Mouse (Mus musculus): ENCODE measurements around the gene Amer3.

DNA sequence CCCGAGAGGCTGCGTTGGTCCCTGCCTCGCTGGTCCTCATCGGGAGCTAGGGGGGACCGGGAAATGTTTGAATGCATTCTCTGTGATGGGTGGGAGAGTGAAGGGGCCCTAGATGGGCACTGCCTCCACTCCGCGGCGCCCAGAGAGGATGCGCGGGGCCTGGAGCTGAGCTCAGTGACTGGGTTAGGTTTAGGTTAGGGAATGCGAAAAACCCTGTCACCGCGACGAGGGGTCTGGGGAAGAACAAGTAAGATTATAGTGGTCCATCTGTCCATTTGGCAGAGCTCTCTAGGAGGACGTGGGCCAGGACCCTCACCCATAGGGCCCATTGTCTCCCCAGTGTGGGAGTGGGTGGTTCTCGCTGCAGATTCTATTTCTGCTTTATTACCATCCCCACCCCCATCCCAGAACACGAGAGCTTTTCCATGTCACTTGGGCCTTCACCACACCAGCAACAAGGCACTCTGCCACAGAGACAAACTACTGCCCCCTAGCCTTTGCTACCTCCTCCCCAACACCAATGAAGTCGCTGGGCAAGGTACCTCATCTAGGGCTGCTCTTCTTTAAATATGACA lies 412 bp downstream of the Amer3 start:
- TF ChIP-seq EP300 (IDR thresholded peaks at IDR 0.05; ENCODE audit: insufficient read depth, low read depth, low read length), result no peak
- no peak for TF ChIP-seq CTCF (IDR thresholded peaks at IDR 0.05)
- TF ChIP-seq POLR2A (IDR thresholded peaks at IDR 0.05; ENCODE audit: insufficient read depth, low read depth, low read length), result no peak
